Mouse (Mus musculus): ENCODE measurements around the gene Zwint. TPM values are rescaled to one million over a fixed set of nuclear protein-coding genes. Genes with fewer than 3 reads are reported as not detected.

Zwint gene
- polyA plus RNA-seq (2012; rRNA removed; ENCODE audit: low replicate concordance) = 40.9 and 119 TPM in 2 replicates

GRCm38 (mm10) chr10:72654270-72655016, at the start of gene Zwint:
Zwint (plus strand) TSS chr10:72654845.

Data from mammary gland, adult 2 months (tissue).